ENCODE assay signal across 22 mouse cellular contexts in genomic region chr17:74017649-74018048, GRCm38 (mm10). TPM values are rescaled to one million over a fixed set of nuclear protein-coding genes. Genes with fewer than 3 reads are reported as not detected.
"Had no signal": no experiment of that assay in that cellular context is flagged by ENCODE, and none has a peak within 500 bp of the region (broad histone marks: within the 10 kb centered on the region; RNA-seq: fewer than 3 reads in every experiment).

No protein-coding gene starts in this region.

- H3K4me3 ChIP-seq: left cerebral cortex, adult 2 months; liver, embryonic 15.5 days; lung, embryonic 15.5 days; megakaryocyte, embryonic 14.5 days; midbrain, embryonic 10.5 days; midbrain, embryonic 13.5 days had no signal

- DNase-seq: kidney, adult 18-20 months; kidney, adult 9 months; kidney, postnatal 36 days; layer of hippocampus, postnatal 36 days; lung, adult 18-20 months; lung, postnatal 10 days; lung, postnatal 36 days; thymus, adult 2 months; thymus, postnatal 14 days; thymus, postnatal 4 days had no signal

- ATAC-seq: midbrain, embryonic 13.5 days; midbrain, embryonic 16.5 days had no signal

- H3K4me1 ChIP-seq: lung, embryonic 15.5 days; midbrain, embryonic 10.5 days; midbrain, embryonic 13.5 days had no signal

- H3K36me3 ChIP-seq: liver, embryonic 15.5 days; lung, embryonic 15.5 days; midbrain, embryonic 10.5 days; midbrain, embryonic 13.5 days had no signal

- H3K9ac ChIP-seq: liver, embryonic 15.5 days; lung, embryonic 15.5 days; midbrain, embryonic 13.5 days had no signal

- H3K9me3 ChIP-seq: liver, embryonic 15.5 days; lung, embryonic 15.5 days; megakaryocyte, embryonic 14.5 days; midbrain, embryonic 10.5 days; midbrain, embryonic 13.5 days had no signal

- H3K4me2 ChIP-seq: liver, embryonic 11.5 days; liver, embryonic 15.5 days; lung, embryonic 15.5 days; midbrain, embryonic 13.5 days had no signal

- H3K27me3 ChIP-seq: liver, embryonic 15.5 days; lung, embryonic 15.5 days; midbrain, embryonic 13.5 days had no signal

- H3K27ac ChIP-seq: kidney, postnatal 0 days; left cerebral cortex, adult 2 months; liver, embryonic 15.5 days; lung, embryonic 15.5 days; midbrain, embryonic 10.5 days; midbrain, embryonic 13.5 days had no signal

RNA-seq across cellular contexts. Expression of gene Srd5a2, which starts 30.1 kb away (rescaled TPM):
- total RNA-seq: layer of hippocampus, postnatal 36 days; left cerebral cortex, adult 2 months had no signal
- polyA plus RNA-seq: liver, embryonic 11.5 days; lung, embryonic 15.5 days; midbrain, embryonic 10.5 days; midbrain, embryonic 13.5 days; midbrain, embryonic 16.5 days; small intestine, adult 2 months; spleen, adult 2 months; stomach, embryonic 16.5 days had no signal
